Mouse (Mus musculus) bone marrow, adult 2 months (tissue): ENCODE results near the gene Lama5.

Source experiments
- CTCF ChIP-seq: fragments of 200-500 bp; IDR thresholded peaks from 2 replicates; pipeline ENCODE4 v1.5.1; 2011; ENCODE audit warnings: low read length, control low read depth; ENCODE audit not compliant: control insufficient read depth, insufficient read depth
- POLR2A ChIP-seq: fragments of 200-500 bp; IDR thresholded peaks from 2 replicates; pipeline ENCODE4 v1.6.1; 2011; ENCODE audit warnings: low read depth, mild to moderate bottlenecking, control low read depth, low read length, borderline replicate concordance; ENCODE audit not compliant: control insufficient read depth

GRCm38 (mm10) chr2:180233101-180233904 is 7.6 kb upstream of the Lama5 start:
- TF ChIP-seq CTCF (no peak), POLR2A (no peak)
